Mouse (Mus musculus) fibroblast of lung, adult 2 months (primary cell): ENCODE measurements at regions not wholly inside any gene's neighbourhood (a gene's known extent, or its start where the extent isn't known, plus 50 kb on each side); places are given as distances from the start of the nearest gene placed in this dataset.
"Not testable (repeated sequence)": the region's sequence is repeated elsewhere in the genome, so short reads cannot be mapped to it uniquely, and the experiment has no call there.

Source experiments
- DNase-seq: peaks from one replicate; pipeline ENCODE4 v3.0.0-alpha.2; 2011; ENCODE audit warnings: low read depth

DNA sequence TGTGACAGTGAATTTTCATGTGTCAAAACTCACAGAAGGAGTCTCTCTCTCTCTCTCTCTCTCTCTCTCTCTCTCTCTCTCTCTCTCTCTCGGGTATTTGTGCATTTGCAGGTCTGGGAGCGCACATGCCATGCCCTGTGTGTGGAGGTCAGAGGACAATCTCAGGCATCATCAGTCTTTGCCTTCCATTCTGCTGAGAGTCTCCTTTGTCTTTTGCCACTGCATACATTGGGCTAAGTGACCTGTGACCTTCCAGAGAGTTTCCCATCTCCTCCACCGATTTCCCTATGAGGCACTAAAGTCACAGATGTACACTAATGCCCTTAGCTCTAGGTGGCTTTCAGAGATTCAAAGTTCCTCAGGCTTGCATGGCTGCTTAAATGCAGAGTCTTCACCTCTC, 391.7 kb downstream of the Tcerg1l start:
- no peak for DNase-seq

GRCm38 (mm10) chr7:138006971-138007370, 390.6 kb downstream of the Tcerg1l start:
- no peak for DNase-seq

DNA sequence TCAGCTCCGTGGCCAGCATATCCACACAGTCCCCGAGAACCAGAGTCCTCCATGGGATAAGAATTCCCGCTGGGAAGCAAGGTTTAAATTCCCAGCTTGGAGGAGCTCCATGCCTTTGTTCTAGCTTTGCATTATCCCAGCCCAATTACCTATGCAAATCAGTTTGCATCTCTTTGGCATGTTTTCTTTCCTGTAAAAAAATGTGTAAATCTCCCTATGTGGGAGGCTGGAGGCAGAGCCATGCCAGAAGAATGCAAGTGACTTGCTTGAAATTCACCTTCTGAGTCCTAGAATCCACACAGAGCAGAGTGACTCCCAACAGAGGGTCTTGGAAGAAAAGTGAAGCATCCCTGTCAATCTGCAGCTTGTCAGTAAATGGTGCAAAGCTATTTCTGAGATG, 388.9 kb downstream of the Tcerg1l start:
- DNase-seq, result no peak

DNA sequence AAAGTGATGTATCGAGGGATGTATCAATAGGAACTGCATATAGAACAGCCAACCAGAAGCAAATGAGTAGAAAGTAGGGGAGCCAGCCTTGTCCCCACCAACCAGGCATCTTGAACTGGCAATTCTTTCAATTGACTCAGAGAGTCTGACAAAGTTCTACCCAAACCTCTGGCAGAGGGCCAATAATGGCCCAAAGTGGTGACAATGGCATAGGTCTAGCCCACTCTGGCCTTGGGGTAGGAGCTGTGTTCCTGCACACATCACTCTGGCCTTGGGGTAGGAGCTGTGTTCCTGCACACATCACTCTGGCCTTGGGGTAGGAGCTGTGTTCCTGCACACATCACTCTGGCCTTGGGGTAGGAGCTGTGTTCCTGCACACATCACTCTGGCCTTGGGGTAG, 373.5 kb downstream of the Tcerg1l start:
- DNase-seq, result not testable (repeated sequence)

- DNase-seq, result no peak
Measured at GRCm38 (mm10) chr7:138051696-138052095, 345.8 kb downstream of the Tcerg1l start.

DNA sequence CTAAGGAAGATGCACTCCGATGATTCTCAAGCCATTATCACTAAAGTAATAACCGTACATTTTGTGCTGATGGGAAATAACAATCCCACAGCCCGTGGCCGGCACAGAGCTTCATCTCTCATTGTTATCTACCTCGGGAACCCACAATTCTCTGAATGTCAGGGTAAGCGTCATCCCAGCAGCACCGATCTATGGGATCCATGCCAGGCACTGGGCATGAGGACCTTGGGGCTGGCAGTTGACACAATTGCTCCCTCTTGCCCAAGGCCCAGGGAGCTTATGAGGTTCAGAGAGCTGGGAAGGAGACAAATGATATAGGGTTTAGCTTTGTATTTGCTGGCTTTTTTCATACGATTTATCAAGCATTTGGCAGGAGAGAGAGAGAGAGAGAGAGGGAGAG, 342.8 kb downstream of the Tcerg1l start:
- no peak for DNase-seq

DNA sequence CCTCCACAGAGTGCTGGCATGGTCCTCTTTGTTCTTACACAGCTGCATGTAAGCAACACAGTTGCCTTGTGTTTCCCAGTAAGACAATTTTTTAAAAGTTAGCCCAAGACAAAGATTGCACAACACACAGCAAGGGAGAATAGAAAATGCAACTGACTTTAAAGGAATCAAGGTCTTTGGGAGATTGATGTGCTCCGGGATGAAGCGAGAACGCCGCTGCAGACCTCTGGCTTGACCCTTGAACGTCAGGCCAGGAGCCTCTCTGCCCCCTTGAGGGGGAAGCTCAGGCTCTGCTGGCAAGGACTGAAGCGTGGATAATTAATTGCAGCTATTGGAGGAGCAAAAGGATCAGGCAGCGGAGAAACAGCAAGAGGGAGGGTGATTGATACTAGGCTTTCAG, 336.4 kb downstream of the Tcerg1l start:
- no peak for DNase-seq

DNA sequence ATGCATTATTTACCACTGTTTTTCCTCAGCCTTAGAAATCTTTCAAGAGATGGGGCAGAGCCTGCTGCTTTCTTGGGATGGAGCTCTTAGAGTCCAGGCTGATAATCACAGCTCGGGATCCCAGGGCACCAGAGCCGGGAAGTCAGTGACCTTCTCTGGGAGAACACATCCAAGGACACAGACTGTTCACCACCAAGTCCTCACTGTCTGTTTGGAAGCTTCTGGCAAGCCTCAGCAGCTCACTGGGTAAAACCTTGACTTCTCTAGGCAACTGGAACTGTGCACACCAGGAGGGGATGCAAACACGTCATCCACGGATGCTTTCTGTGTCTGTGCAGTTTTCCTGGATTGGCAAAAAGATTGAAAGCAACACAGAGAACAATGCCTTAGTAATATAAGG, 330.6 kb downstream of the Tcerg1l start:
- no peak for DNase-seq

DNA sequence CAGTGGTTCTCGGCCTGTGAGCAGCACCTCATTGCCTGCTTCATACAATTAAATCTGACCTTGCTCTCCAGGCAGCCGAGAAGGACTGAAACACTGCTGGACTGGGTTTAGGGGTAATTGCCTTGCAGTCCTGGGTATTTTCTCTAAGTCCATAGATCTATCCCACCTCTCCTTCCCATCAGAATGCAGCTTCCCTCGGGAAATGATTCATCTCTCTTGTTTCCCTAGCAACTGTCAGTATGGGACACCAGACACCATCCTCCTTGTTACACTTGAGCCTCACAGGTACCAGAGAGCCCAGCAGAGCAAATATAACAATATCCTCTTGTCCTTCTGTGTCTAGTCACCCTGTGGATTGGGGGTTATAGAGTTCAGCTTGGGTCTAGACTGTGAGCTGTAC, 322.3 kb downstream of the Tcerg1l start:
- DNase-seq, result no peak

GRCm38 (mm10) chr7:138083980-138084379, 313.6 kb downstream of the Tcerg1l start:
- no peak for DNase-seq

- DNase-seq, result no peak
Measured at GRCm38 (mm10) chr7:138107471-138108210, 289.9 kb downstream of the Tcerg1l start.

DNA sequence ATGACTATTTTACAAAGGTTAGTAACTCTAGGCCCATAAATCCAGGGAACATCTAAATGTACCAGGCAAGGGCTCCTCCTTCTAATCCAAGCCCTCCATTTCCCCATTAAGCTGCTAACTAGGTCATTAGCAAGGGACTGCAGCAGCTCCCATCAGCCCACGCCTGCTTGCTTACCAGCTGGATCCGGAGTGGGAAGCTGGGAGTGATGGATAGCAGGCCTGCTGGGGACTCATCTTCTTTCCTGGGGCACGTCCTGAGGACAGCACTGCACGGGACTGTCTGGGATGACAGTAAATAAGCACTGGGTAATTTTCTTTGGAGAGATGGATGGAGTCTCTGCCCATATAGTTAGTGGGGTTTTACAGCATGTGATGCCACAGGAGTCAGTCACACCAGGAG, 276.0 kb downstream of the Tcerg1l start:
- DNase-seq, result no peak

GRCm38 (mm10) chr7:138129701-138130100, 267.8 kb downstream of the Tcerg1l start:
- DNase-seq, result no peak

DNA sequence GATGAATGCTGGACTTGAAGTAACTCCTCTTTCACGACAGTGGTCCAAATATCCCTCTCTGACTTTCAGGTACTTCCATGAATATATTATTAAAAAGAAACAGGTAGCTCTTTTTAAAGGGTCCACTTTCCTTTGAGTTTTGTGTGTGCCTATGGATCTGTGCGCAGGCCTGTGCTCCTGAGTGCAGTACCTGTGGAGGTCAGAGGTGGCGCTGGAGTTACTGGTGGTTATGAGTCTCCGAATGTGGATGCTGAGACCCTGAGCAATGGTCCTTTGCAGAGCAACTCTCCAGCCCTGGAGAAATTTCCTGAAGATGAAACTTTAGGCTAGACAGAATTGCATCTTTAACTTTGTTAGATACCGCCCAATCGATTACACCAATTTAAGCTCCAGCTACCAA, 264.1 kb downstream of the Tcerg1l start:
- DNase-seq, result no peak

DNA sequence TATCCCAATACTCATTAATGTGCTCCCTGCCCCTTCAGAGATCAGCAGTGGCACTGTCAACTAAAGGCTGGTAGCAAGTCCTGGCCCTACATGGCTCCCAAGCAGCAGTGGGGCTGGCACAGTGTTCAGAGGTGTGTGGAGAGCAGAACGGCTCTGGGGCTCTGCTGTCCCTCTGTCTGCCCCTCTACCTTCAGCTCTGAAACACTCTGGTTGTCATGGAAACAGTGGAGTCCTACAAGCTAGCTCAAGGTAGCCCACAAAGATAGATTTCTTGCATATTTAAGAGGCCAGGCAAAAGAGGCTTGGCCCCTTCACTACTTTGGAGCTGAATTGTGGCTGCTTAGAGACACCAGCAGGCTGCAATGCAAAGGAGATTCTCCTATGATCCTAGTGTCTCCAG, 259.6 kb downstream of the Tcerg1l start:
- no peak for DNase-seq

DNA sequence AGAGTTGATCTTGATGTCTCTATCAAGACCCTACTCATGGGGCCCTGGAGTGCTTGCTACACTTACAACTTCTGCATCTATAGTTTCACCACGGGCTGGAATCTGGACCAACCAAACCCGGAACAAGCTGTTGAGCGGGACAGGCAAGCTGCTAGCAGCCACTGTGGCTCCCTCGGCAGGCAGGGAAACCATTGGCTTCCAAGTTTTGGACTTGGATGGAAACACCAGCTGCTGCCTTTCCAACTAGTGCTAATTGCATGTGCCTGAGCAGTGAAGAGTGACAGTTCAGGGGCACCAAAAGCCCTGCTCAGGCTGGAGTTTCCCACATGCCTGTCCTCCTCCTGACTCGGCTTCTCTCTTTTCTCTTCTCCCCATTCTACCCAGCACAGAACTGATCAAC, 257.8 kb downstream of the Tcerg1l start:
- no peak for DNase-seq

DNA sequence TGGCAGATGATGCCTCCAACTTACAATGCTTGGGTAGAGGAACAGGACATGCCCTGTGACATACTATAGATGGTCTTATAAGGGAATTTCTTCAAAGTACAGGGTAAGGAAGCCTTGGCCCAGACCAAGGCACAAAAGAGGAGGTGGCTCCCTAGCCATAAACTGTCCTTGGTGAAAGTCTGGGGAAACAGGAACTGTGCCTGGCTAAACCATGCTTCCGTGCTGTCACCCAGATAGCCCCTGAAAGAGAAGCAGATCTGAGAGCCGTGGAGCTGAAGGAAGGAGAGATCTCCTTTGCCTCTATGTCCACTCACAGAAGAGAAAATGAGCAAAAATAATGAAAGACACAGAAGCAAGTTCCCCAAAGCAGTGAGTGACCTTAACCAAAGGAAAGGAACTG, 248.0 kb downstream of the Tcerg1l start:
- no peak for DNase-seq

DNA sequence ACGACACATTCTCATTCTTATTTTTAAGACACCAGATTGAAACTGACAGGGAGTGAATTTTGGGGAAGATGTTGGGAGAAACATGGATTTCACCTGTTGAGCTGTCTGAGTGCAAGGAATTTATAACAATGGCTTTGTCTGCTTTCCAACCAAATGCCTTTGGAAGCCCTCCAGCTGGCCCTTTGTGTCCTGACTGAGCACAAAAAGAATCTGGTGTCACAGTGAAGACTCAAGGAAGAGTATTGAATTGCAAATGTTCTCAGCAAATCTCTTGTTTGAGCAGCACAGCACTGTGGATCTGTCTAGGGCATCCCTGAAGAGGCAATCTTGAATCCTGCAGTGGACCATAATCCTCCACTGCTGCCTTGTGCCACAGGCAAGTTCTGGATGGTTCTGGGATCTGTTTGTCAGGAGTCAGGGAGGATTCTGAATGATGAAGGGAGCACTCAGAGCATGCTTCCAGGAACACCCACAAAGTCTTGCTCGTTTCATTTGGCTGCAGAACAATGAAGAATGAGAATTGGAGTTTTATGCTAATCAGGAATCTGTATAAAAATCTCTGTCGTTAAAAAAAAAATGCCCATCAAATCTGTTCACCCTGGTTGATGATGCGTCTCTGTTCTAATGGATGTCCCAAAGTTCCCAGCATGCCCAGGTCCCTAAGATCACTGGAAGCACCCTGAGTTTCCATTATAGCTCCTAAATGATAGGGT, 243.9 kb downstream of the Tcerg1l start:
- DNase-seq, result no peak
